Mouse (Mus musculus) spleen, adult 2 months (tissue): Measurements from ENCODE around the gene Cep57. TPM values are rescaled to one million over a fixed set of nuclear protein-coding genes. Genes with fewer than 3 reads are reported as not detected.
"Not testable (repeated sequence)": the region's sequence is repeated elsewhere in the genome, so short reads cannot be mapped to it uniquely, and the experiment has no call there.

Source experiments
- DNase-seq, 2 experiments: peaks; one replicate each; pipeline versions ENCODE4 v3.0.0 to v3.0.0-alpha.2; 2012 to 2021; ENCODE audit warnings: low spot score in 2 of 2, low read depth in 1 of 2
- H3K27ac ChIP-seq: fragments of 200-500 bp; 2 replicates; pipeline ENCODE4 v1.5.1; 2012; ENCODE audit warnings: low read length, inconsistent platforms; ENCODE audit not compliant: insufficient read depth
- H3K27me3 ChIP-seq: fragments of 200-500 bp; 2 replicates; pipeline ENCODE4 v1.6.1; 2012; ENCODE audit warnings: mild to moderate bottlenecking, moderate library complexity, low read length, inconsistent platforms; ENCODE audit not compliant: control insufficient read depth, insufficient read depth
- H3K36me3 ChIP-seq: fragments of 200-500 bp; 2 replicates; pipeline ENCODE4 v1.6.1; 2012; ENCODE audit warnings: mild to moderate bottlenecking, low read length, inconsistent platforms; ENCODE audit not compliant: control insufficient read depth, insufficient read depth
- H3K4me1 ChIP-seq: fragments of 200-500 bp; 2 replicates; pipeline ENCODE4 v1.6.1; 2011; ENCODE audit warnings: inconsistent platforms; ENCODE audit not compliant: control insufficient read depth, insufficient read depth, insufficient read length
- H3K4me3 ChIP-seq: fragments of 200-500 bp; 2 replicates; pipeline ENCODE4 v1.5.1; 2011; ENCODE audit warnings: mild to moderate bottlenecking, inconsistent platforms; ENCODE audit not compliant: insufficient read depth, insufficient read length; ENCODE audit errors: extremely low read depth
- CTCF ChIP-seq: fragments of 200-500 bp; IDR thresholded peaks from 2 replicates; pipeline ENCODE4 v1.5.1; 2011; ENCODE audit warnings: mild to moderate bottlenecking, inconsistent platforms; ENCODE audit not compliant: insufficient read depth, insufficient read length, insufficient replicate concordance; ENCODE audit errors: extremely low read depth
- POLR2A ChIP-seq: fragments of 200-500 bp; IDR thresholded peaks from 2 replicates; pipeline ENCODE4 v1.6.1; 2011; ENCODE audit warnings: low read depth, low read length, inconsistent platforms
- WGBS: fragments of 180-500 bp; shearing (Covaris S2); methylation state at CpG from one replicate; pipeline ENCODE4 v1.1.7; 2018; 5-methylcytosine and 5-hydroxymethylcytosine counted together
- polyA plus RNA-seq: library from polyadenylated mRNA; depleted of rRNA; stranded (reverse); fragments of >200 nt; gene quantifications from 2 replicates; pipeline ENCODE4 v1.2.3, GENCODE M21; 2012

Cep57 gene
- polyA plus RNA-seq, 1 experiment: 8.5 TPM

DNA sequence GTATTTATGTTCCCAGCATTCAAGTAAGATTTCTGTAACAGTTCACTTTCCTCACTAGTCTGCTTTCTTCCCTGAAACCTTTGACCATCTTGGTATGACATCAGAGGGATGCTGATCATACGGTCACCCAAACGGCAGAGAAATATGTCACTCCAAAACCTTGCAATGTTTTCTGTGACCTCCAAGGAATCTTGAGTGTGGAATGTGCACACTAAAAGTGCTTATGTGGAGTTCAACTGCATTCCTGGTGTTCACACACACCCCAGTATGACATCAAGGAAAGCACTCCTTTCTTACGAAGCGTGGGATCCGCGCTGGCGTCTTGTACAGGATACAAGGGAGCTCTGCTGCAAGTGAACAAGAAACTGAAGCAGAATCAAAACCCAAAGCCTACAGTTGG lies 20.1 kb downstream of the Cep57 start:
- H3K27ac ChIP-seq: no peak overlapping the region
- no peaks in the 10 kb centered on the region for H3K27me3 ChIP-seq
- no peak overlapping the region for H3K4me3 ChIP-seq
- DNase-seq: no peak
- H3K36me3 ChIP-seq: peaks cover 33% of the 10 kb centered on the region
- TF ChIP-seq POLR2A: no peak
- no peak for TF ChIP-seq CTCF
- H3K4me1 ChIP-seq: no peaks in the 10 kb centered on the region
- WGBS: 95% methylated on average over 7 of the region's 7 CpGs

GRCm38 (mm10) chr9:13804480-13804879 lies 22.4 kb downstream of the Cep57 start:
- TF ChIP-seq POLR2A (no peak), CTCF (no peak)
- no peak for DNase-seq
- no peak overlapping the region for H3K27ac ChIP-seq
- peaks cover 32% of the 10 kb centered on the region for H3K36me3 ChIP-seq
- WGBS: 90% methylated on average over 1 of the region's 1 CpGs
- H3K27me3 ChIP-seq: no peaks in the 10 kb centered on the region
- H3K4me3 ChIP-seq: no peak overlapping the region
- no peaks in the 10 kb centered on the region for H3K4me1 ChIP-seq

DNA sequence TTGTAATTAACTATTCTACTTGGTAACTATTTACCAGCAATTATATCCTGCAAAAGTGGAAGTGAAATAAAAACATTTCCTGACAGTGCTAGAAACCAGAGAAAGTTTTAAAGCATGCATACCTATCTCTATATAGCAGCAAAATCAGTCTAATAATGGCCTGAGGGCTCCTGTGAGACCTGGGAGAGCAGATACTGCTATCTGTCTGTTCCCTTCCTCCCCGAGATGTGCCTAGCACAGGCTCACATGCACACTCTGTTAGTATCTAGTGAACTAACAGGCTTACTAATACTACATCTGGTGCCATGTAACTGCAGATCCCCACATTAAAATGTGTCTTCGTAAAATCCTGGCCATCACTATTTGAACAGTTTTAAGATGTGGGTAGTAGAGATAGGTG lies 32.2 kb downstream of the Cep57 start:
- WGBS: 81% methylated on average over 2 of the region's 2 CpGs
- Histone ChIP-seq H3K27me3 (no peaks in the 10 kb centered on the region), H3K4me3 (no peak overlapping the region), H3K36me3 (peaks cover 18% of the 10 kb centered on the region), H3K27ac (no peak overlapping the region), H3K4me1 (no peaks in the 10 kb centered on the region)
- TF ChIP-seq CTCF (no peak), POLR2A (no peak)
- no peak for DNase-seq

DNA sequence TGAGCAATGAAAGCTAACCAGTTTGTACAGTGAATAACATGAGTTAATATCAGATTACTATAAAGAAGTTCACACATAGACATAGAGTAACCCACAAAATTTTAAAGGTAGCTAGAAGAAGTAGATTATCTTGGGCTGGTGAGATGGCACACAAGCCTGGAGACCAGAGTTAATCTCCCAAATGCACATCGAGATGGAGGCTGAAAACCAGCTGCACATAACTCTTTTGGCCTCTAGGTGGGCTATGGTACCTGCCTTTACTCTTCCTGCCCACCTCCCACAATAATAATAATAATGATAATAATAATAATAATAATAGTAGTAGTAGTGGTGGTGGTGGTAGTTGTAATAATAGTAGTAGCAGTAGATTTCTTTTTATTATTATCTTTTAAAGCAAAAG lies 32.6 kb downstream of the Cep57 start:
- Histone ChIP-seq H3K4me3 (no peak overlapping the region), H3K27me3 (no peaks in the 10 kb centered on the region), H3K27ac (no peak overlapping the region), H3K36me3 (peaks cover 18% of the 10 kb centered on the region), H3K4me1 (no peaks in the 10 kb centered on the region)
- TF ChIP-seq CTCF (no peak), POLR2A (no peak)
- 73% methylated on average over 1 of the region's 1 CpGs for WGBS
- DNase-seq: no peak

DNA sequence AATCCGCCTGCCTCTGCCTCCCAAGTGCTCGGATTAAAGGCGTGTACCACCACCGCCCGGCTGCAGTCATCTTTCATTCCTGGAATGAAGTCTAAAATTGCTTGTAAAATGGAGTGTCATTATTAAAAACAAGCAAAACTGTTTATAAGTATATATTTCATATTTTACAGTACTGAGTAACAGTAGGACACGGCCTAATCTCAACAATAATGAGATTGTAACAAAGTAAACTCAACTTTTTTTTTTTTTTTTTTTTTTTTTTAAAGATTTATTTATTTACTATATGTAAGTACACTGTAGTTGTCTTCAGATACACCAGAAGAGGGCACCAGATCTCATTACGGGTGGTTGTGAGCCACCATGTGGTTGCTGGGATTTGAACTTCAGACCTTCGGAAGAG lies 36.0 kb downstream of the Cep57 start:
- DNase-seq, H3K4me3 ChIP-seq, H3K4me1 ChIP-seq, H3K27ac ChIP-seq, H3K27me3 ChIP-seq: not testable (repeated sequence)
- 94% methylated on average over 8 of the region's 8 CpGs for WGBS
- H3K36me3 ChIP-seq: peaks cover 14% of the 10 kb centered on the region

DNA sequence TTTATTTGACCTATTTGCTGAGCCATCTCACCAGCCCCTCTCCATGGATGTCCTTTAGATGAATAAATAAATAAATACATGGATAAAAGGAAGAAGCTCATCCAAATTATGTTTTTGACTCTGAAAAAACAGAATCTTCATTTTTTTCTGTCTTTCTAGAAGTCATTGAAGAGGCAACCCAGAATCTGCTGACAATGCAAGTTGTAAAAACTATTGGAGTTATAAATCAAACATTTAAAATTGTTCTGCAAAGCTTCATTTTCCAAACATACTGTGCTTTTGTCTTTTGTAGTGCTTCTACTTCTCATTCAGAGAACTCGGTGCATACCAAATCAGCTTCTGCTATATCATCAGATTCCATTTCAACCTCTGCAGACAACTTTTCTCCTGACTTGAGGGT lies 44.9 kb downstream of the Cep57 start:
- TF ChIP-seq CTCF (no peak), POLR2A (no peak)
- H3K27ac ChIP-seq: no peak overlapping the region
- H3K4me3 ChIP-seq: no peak overlapping the region
- peaks cover 7% of the 10 kb centered on the region for H3K36me3 ChIP-seq
- H3K27me3 ChIP-seq: no peaks in the 10 kb centered on the region
- no peaks in the 10 kb centered on the region for H3K4me1 ChIP-seq
- 97% methylated on average over 1 of the region's 1 CpGs for WGBS
- DNase-seq: no peak

DNA sequence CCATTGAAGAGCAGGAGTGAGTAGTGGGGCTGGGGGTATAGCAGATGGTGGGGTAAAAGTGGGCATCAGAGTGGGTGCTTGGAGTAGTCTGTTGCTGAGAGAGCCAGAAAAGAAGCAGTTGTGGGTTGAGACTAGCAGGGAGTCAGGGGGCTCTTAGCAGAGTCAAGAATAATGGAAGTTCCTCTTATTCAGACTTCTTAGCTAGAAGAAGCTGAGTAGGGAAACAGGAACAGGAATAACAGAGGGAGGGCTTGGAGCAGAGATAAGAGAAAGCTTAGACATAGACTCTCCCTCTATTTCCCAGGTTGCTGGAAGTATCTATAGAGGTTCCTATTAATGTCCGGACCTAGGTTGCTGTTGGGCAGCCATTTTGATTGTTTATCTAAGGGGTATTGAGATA lies 52.2 kb downstream of the Cep57 start:
- TF ChIP-seq CTCF: no peak
- no peak for TF ChIP-seq POLR2A
- Histone ChIP-seq H3K36me3 (no peaks in the 10 kb centered on the region), H3K4me3 (no peak overlapping the region), H3K4me1 (no peaks in the 10 kb centered on the region), H3K27me3 (no peaks in the 10 kb centered on the region), H3K27ac (no peak overlapping the region)
- 79% methylated on average over 1 of the region's 1 CpGs for WGBS
- DNase-seq: no peak
